Mouse (Mus musculus): ENCODE results near the gene 1700080E11Rik.

DNA sequence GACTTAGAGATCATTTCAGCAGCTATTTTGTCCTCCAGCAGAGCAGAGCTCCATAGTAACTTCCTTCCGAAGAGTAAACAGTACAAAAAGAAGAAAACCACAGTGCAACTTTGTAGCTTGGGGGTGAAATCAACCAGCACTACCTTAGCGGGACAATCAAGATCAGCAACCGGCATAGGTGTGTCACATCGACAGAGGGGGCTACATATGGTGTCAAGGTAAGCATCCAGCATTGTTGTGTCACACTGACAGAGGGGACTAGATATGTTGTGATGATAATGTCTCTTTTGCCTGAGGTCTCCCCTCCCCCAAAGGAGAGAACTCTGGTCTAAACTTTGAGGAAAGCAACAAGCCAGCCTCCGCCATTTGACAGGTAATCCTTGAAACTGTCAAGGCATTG, 10.4 kb downstream of the 1700080E11Rik start:
- TF ChIP-seq CTCF (IDR thresholded peaks at IDR 0.05; ENCODE audit: extremely low read depth, insufficient read depth, insufficient read length, insufficient replicate concordance) (no peak), POLR2A (IDR thresholded peaks at IDR 0.05; ENCODE audit: low read depth, low read length) (no peak)
